ENCODE assay signal across 9 mouse cellular contexts in genomic region chr17:8525971-8526740, GRCm38 (mm10). TPM values are rescaled to one million over a fixed set of nuclear protein-coding genes. Genes with fewer than 3 reads are reported as not detected.
DNase-seq lines count a peak whose midpoint lies in the region; ATAC-seq lines count a peak whose summit lies in the region.
"Had no signal": no experiment of that assay in that cellular context is flagged by ENCODE, and none has a peak within 500 bp of the region (broad histone marks: within the 10 kb centered on the region; RNA-seq: fewer than 3 reads in every experiment).

No protein-coding gene starts in this region.

- DNase-seq in kidney, adult 8-10 months: no peak
- DNase-seq in adrenal gland, postnatal 36 days: peak; percentile 33 to 42
- peak; percentile 41 for DNase-seq in embryonic facial prominence, embryonic 10.5 days (ENCODE audit: low spot score)
- DNase-seq in B cell, adult 2 months: no peak

- H3K4me3 ChIP-seq in kidney, embryonic 15.5 days (replicated peaks): peak overlapping the region; percentile 53
- peak overlapping the region; percentile 67 for H3K4me3 ChIP-seq in embryonic facial prominence, embryonic 10.5 days
- peak overlapping the region; percentile 63 for H3K4me3 ChIP-seq in hindbrain, embryonic 16.5 days (ENCODE audit: low read length)
- peak overlapping the region; percentile 51 for H3K4me3 ChIP-seq in neural tube, embryonic 13.5 days

- H3K27ac ChIP-seq in kidney, embryonic 15.5 days: no peak overlapping the region
- no peak overlapping the region for H3K27ac ChIP-seq in embryonic facial prominence, embryonic 10.5 days (replicated peaks)
- no peak overlapping the region for H3K27ac ChIP-seq in hindbrain, embryonic 16.5 days (ENCODE audit: low read depth, low read length)
- no peak overlapping the region for H3K27ac ChIP-seq in neural tube, embryonic 13.5 days (replicated peaks)

- no peak for ATAC-seq in kidney, embryonic 15.5 days (replicated peaks; ENCODE audit: low FRiP score)
- no peak for ATAC-seq in hindbrain, embryonic 16.5 days
- no peak for ATAC-seq in neural tube, embryonic 13.5 days (ENCODE audit: low read depth)
- ATAC-seq in erythroblast, adult 5-6 weeks (replicated peaks; ENCODE audit: low FRiP score, poor library complexity, severe bottlenecking): no peak

- H3K36me3 ChIP-seq in kidney, embryonic 15.5 days: no peaks in the 10 kb centered on the region
- H3K36me3 ChIP-seq in embryonic facial prominence, embryonic 10.5 days (replicated peaks): no peaks in the 10 kb centered on the region
- H3K36me3 ChIP-seq in hindbrain, embryonic 16.5 days (ENCODE audit: control insufficient read depth, insufficient read depth, low read length): no peaks in the 10 kb centered on the region
- no peaks in the 10 kb centered on the region for H3K36me3 ChIP-seq in neural tube, embryonic 13.5 days

- peak overlapping the region; percentile 97 for H3K4me2 ChIP-seq in kidney, embryonic 15.5 days
- peak overlapping the region; percentile 97 for H3K4me2 ChIP-seq in hindbrain, embryonic 16.5 days (ENCODE audit: low read length)
- peak overlapping the region; percentile 87 for H3K4me2 ChIP-seq in neural tube, embryonic 13.5 days

- no peak overlapping the region for H3K9ac ChIP-seq in kidney, embryonic 15.5 days
- H3K9ac ChIP-seq in hindbrain, embryonic 16.5 days (ENCODE audit: low read depth, low read length): peak overlapping the region; percentile 50
- H3K9ac ChIP-seq in neural tube, embryonic 13.5 days: no peak overlapping the region

- peaks cover 63% of the 10 kb centered on the region for H3K27me3 ChIP-seq in kidney, embryonic 15.5 days
- H3K27me3 ChIP-seq in embryonic facial prominence, embryonic 10.5 days (replicated peaks; ENCODE audit: low read depth, poor library complexity, severe bottlenecking): peaks cover 67% of the 10 kb centered on the region
- H3K27me3 ChIP-seq in hindbrain, embryonic 16.5 days (replicated peaks; ENCODE audit: control insufficient read depth, insufficient read depth, low read length): peaks cover 7% of the 10 kb centered on the region; the same call in 1 of the 2 replicates
- H3K27me3 ChIP-seq in neural tube, embryonic 13.5 days: peaks cover 64% of the 10 kb centered on the region

- no peaks in the 10 kb centered on the region for H3K9me3 ChIP-seq in kidney, embryonic 15.5 days (replicated peaks)
- H3K9me3 ChIP-seq in embryonic facial prominence, embryonic 10.5 days: no peaks in the 10 kb centered on the region
- no peaks in the 10 kb centered on the region for H3K9me3 ChIP-seq in hindbrain, embryonic 16.5 days (ENCODE audit: control insufficient read depth, low read length)
- no peaks in the 10 kb centered on the region for H3K9me3 ChIP-seq in neural tube, embryonic 13.5 days

- H3K4me1 ChIP-seq in kidney, embryonic 15.5 days: peaks cover 26% of the 10 kb centered on the region
- H3K4me1 ChIP-seq in embryonic facial prominence, embryonic 10.5 days: peaks cover 32% of the 10 kb centered on the region
- peaks cover 23% of the 10 kb centered on the region for H3K4me1 ChIP-seq in hindbrain, embryonic 16.5 days (ENCODE audit: control insufficient read depth, insufficient read depth, low read depth, low read length)
- peaks cover 29% of the 10 kb centered on the region for H3K4me1 ChIP-seq in neural tube, embryonic 13.5 days (replicated peaks)

- 3% methylated on average over 21 of the region's 21 CpGs for WGBS in kidney, embryonic 15.5 days
- WGBS in embryonic facial prominence, embryonic 10.5 days: 4% methylated on average over 21 of the region's 21 CpGs
- 3% methylated on average over 21 of the region's 21 CpGs for WGBS in hindbrain, embryonic 16.5 days
- WGBS in neural tube, embryonic 13.5 days: 4% methylated on average over 21 of the region's 21 CpGs

RNA-seq across cellular contexts. Expression of gene Pde10a, which starts 1.0 kb away (rescaled TPM):
- 2.2 and 2.3 TPM in 2 replicates for polyA plus RNA-seq in kidney, embryonic 15.5 days (2015; fragmentation: Nextera tagmentation; extraction: Ambion mirVana)
- 10 to 100 TPM; 20.6 to 62.1 TPM for total RNA-seq in adrenal gland, postnatal 36 days (2021)
- 2.2 and 3.0 TPM in 2 replicates for polyA plus RNA-seq in embryonic facial prominence, embryonic 10.5 days (2016; fragmentation: Nextera tagmentation; extraction: Ambion mirVana)
- 10.7 and 11.3 TPM in 2 replicates for polyA plus RNA-seq in hindbrain, embryonic 16.5 days (2015; fragmentation: Nextera tagmentation; extraction: Ambion mirVana)
- polyA plus RNA-seq in neural tube, embryonic 13.5 days (2015; fragmentation: Nextera tagmentation; extraction: Ambion mirVana): 10.7 and 13.3 TPM in 2 replicates
- total RNA-seq in erythroblast, adult 5-6 weeks (2015; ENCODE audit: low replicate concordance): 0.63 and 0.77 TPM in 2 replicates
- total RNA-seq in erythroblast, adult 5-6 weeks (2017; ENCODE audit: low replicate concordance): 0.42 TPM in 1 of 2 replicates, not detected in the other

RNA-seq across cellular contexts. Expression of gene Gm17087, which starts 40.6 kb away (rescaled TPM):
- polyA plus RNA-seq in kidney, embryonic 15.5 days (2015; fragmentation: Nextera tagmentation; extraction: Ambion mirVana): not detected in 2 replicates
- total RNA-seq in adrenal gland, postnatal 36 days (2021): not detected
- not detected in 2 replicates for polyA plus RNA-seq in embryonic facial prominence, embryonic 10.5 days (2016; fragmentation: Nextera tagmentation; extraction: Ambion mirVana)
- polyA plus RNA-seq in hindbrain, embryonic 16.5 days (2015; fragmentation: Nextera tagmentation; extraction: Ambion mirVana): 0.14 TPM in 1 of 2 replicates, not detected in the other
- not detected in 2 replicates for polyA plus RNA-seq in neural tube, embryonic 13.5 days (2015; fragmentation: Nextera tagmentation; extraction: Ambion mirVana)
- not detected in 2 replicates for total RNA-seq in erythroblast, adult 5-6 weeks (2015; ENCODE audit: low replicate concordance)
- total RNA-seq in erythroblast, adult 5-6 weeks (2017; ENCODE audit: low replicate concordance): not detected in 2 replicates
- polyA plus RNA-seq: spleen, adult 2 months had no signal

Comparison
In these comparisons a context has a peak if more than half of its experiments do, and no peak if none do; other contexts are left out.
1. DNase-seq: peak in adrenal gland, postnatal 36 days (2 of 2) and embryonic facial prominence, embryonic 10.5 days (single experiment); none in kidney, adult 8-10 months (0 of 2) and B cell, adult 2 months (0 of 2).
2. Peak in every context shown above with its lines, with median percentiles within 50 percentile points of each other: H3K4me2 ChIP-seq and H3K4me3 ChIP-seq.